Mouse (Mus musculus) testis, adult 2 months (tissue): ENCODE results near the gene Ankk1.

ENCODE experiments used
- CTCF ChIP-seq: fragments of 200-500 bp; IDR thresholded peaks from 2 replicates; pipeline ENCODE4 v1.5.1; 2012; ENCODE audit warnings: low read depth, mild to moderate bottlenecking, inconsistent platforms, low read length, moderate library complexity; ENCODE audit not compliant: control insufficient read depth, insufficient read depth, insufficient replicate concordance
- POLR2A ChIP-seq: fragments of 200-500 bp; IDR thresholded peaks from 2 replicates; pipeline ENCODE4 v1.6.1; 2012; ENCODE audit warnings: low read depth, mild to moderate bottlenecking, inconsistent platforms, low read length, moderate library complexity; ENCODE audit not compliant: control insufficient read depth

DNA sequence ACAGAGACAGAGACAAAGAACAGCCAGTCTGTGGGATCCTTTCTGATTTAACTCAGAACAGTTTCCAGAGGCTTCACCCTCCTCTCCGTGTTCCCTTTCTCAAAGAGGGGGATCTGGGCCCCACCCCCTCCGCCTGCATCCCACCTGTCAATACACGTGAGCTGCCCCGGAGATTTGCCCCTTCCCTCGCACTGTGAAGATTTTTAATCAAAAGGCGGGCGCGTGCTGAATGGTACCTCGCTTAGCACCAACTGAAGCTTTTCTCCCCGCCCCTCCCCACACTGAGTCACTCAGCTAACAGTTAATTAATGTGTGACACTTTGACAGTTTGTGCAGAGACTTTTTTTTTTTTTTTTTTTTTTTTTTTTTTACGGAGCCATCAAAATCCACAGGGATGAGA is 40.7 kb downstream of the Ankk1 start:
- no peak for TF ChIP-seq CTCF
- TF ChIP-seq POLR2A = no peak
